Mouse (Mus musculus) limb, embryonic 14.5 days (tissue): Measurements from ENCODE around the gene Rab3il1. TPM values are rescaled to one million over a fixed set of nuclear protein-coding genes. Genes with fewer than 3 reads are reported as not detected.

Experiments
- ATAC-seq: fragments of 200-750 bp; cut with Nextera tagmentation; 2 replicates; pipeline ENCODE4 v1.8.0; 2017; ENCODE audit warnings: low read depth, moderate number of reproducible peaks, moderate TSS enrichment; ENCODE audit not compliant: low FRiP score
- DNase-seq: peaks from one replicate; pipeline ENCODE4 v3.0.0-alpha.2; 2015; ENCODE audit warnings: low spot score
- H3K27ac ChIP-seq: fragments of 300-500 bp; sonication (generic); replicated peaks from 2 replicates; pipeline ENCODE4 v1.5.1; 2014; ENCODE audit warnings: low read depth, mild to moderate bottlenecking, low read length, moderate library complexity, mixed read lengths
- H3K27me3 ChIP-seq: fragments of 300-500 bp; sonication (generic); 2 replicates; pipeline ENCODE4 v1.6.1; 2014; ENCODE audit warnings: low read length, mixed read lengths; ENCODE audit not compliant: control insufficient read depth, insufficient read depth
- H3K36me3 ChIP-seq: fragments of 300-500 bp; sonication (generic); 2 replicates; pipeline ENCODE4 v1.6.1; 2014; ENCODE audit warnings: mild to moderate bottlenecking, low read length, moderate library complexity, mixed read lengths; ENCODE audit not compliant: control insufficient read depth, insufficient read depth
- H3K4me1 ChIP-seq: fragments of 300-500 bp; sonication (generic); 2 replicates; pipeline ENCODE4 v1.6.1; 2014; ENCODE audit warnings: antibody characterized with exemption, low read length, mixed read lengths; ENCODE audit not compliant: control insufficient read depth, insufficient read depth
- H3K4me2 ChIP-seq: fragments of 300-500 bp; sonication (generic); replicated peaks from 2 replicates; pipeline ENCODE4 v1.6.1; 2014; ENCODE audit warnings: low read depth, mild to moderate bottlenecking, low read length, moderate library complexity; ENCODE audit not compliant: severe bottlenecking
- H3K4me3 ChIP-seq: fragments of 300-500 bp; sonication (generic); replicated peaks from 2 replicates; pipeline ENCODE4 v1.5.1; 2014; ENCODE audit warnings: low read length
- H3K9ac ChIP-seq: fragments of 300-500 bp; sonication (generic); 2 replicates; pipeline ENCODE4 v1.6.1; 2014; ENCODE audit warnings: mild to moderate bottlenecking, low read depth, low read length, moderate library complexity; ENCODE audit not compliant: severe bottlenecking
- H3K9me3 ChIP-seq: fragments of 300-500 bp; sonication (generic); 2 replicates; pipeline ENCODE4 v1.6.1; 2016; ENCODE audit warnings: low read length; ENCODE audit not compliant: control insufficient read depth
- POLR2A ChIP-seq: fragments of 200-500 bp; IDR thresholded peaks from 2 replicates; pipeline ENCODE4 v1.8.0; 2012; ENCODE audit warnings: inconsistent platforms, mild to moderate bottlenecking, moderate library complexity, borderline replicate concordance; ENCODE audit not compliant: insufficient read depth, insufficient read length; ENCODE audit errors: extremely low read depth
- WGBS: fragments of 180-500 bp; shearing (Covaris S2); extraction: QIAGEN DNeasy Blood & Tissue Kit; methylation state at CpG from one replicate; pipeline ENCODE4 v1.1.7; 2014; 5-methylcytosine and 5-hydroxymethylcytosine counted together
- polyA plus RNA-seq, 2 experiments: library from polyadenylated mRNA; depleted of rRNA in 1 of 2; stranded (reverse) in 1 of 2; unstranded in 1 of 2; fragments of >200 nt; fragmentation: Nextera tagmentation in 1 of 2; extraction: Ambion mirVana in 1 of 2; gene quantifications; 2 replicates each; pipeline versions ENCODE4 v1.2.1 to v1.2.3; 2012 to 2014

Rab3il1 gene
- polyA plus RNA-seq, 2 experiments = 36.1 to 43.9 TPM

DNA sequence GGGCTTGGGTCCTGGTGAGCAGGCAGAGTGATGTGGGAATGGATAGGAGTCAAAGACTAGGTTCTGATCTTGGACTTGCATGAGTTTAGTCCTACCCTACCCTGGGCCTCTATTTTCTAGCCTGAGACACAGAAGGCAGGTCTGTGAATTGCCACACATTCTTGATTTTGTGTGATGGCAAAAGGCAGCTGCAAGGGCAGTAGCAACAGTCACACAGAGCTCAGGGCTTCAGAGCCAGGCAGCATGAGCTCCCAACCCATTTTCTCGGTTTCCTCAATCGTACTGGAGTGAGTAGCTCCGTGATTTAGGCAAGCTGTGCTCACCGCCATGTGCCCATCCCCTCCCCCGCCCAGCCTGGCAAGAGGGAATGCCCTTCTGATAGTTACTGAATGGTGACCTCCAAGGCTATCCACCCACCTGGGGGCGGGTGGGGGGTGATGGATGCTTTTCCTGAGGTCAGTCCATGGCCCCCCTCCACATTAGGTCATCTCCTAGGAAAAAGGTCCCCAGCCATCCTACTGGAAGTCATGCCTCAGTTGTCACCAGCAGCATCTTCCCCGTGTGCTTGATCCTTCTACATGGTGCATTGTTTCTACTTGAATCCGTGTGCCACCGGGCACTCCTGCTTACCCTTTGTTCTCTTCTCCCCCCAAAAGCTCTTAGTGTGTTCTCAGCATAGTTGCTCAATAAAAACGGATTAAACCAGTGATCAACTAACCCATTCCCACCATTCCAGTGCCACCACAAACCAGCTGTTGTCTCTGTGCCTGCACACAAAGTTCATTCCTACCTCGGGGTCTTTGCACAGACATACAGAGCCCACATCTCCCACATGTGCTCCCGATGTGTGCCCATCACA lies 4.0 kb upstream of the Rab3il1 start:
- no peak for ATAC-seq
- Histone ChIP-seq H3K36me3 (no peaks in the 10 kb centered on the region), H3K27ac (no peak overlapping the region), H3K4me1 (peaks cover 4% of the 10 kb centered on the region; the same call in 1 of the 2 replicates), H3K9ac (no peak overlapping the region), H3K9me3 (no peaks in the 10 kb centered on the region), H3K4me3 (no peak overlapping the region), H3K27me3 (no peaks in the 10 kb centered on the region), H3K4me2 (no peak overlapping the region)
- DNase-seq = no peak
- 72% methylated on average over 12 of the region's 12 CpGs for WGBS
- no peak for TF ChIP-seq POLR2A

DNA sequence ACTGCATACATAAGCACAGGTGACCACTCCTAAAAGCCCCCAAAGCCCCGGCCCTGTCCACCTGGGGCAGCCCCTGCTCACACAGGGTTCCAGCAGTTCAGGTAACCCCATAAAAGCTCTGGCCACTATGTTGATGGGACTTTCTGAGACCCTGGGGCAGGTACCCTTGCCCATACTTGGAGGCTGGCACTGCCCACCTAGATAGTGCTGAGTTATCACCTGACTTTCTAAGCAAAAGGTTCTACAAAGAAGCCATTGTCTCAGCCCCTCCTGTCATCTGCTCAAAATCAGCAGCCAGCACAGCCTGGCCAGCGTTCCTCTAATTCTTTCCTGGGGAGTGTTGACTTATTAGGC lies 3.4 kb upstream of the Rab3il1 start:
- no peak overlapping the region for H3K27ac ChIP-seq
- H3K9me3 ChIP-seq = no peaks in the 10 kb centered on the region
- H3K27me3 ChIP-seq = no peaks in the 10 kb centered on the region
- no peak for DNase-seq
- H3K9ac ChIP-seq = no peak overlapping the region
- no peak overlapping the region for H3K4me2 ChIP-seq
- peaks cover 3% of the 10 kb centered on the region; the same call in 1 of the 2 replicates for H3K4me1 ChIP-seq
- no peaks in the 10 kb centered on the region for H3K36me3 ChIP-seq
- H3K4me3 ChIP-seq = no peak overlapping the region
- no peak for TF ChIP-seq POLR2A
- 73% methylated on average over 2 of the region's 2 CpGs for WGBS
- no peak for ATAC-seq

- ATAC-seq (no peak), DNase-seq (no peak)
- Histone ChIP-seq H3K27ac (no peak overlapping the region), H3K36me3 (no peaks in the 10 kb centered on the region), H3K4me1 (no peaks in the 10 kb centered on the region), H3K9ac (no peak overlapping the region), H3K27me3 (no peaks in the 10 kb centered on the region), H3K9me3 (no peaks in the 10 kb centered on the region), H3K4me2 (no peak overlapping the region), H3K4me3 (no peak overlapping the region)
- 58% methylated on average over 13 of the region's 13 CpGs for WGBS
- TF ChIP-seq POLR2A = no peak
Observed at GRCm38 (mm10) chr19:9998736-9999486, 2.6 kb upstream of the Rab3il1 start.

DNA sequence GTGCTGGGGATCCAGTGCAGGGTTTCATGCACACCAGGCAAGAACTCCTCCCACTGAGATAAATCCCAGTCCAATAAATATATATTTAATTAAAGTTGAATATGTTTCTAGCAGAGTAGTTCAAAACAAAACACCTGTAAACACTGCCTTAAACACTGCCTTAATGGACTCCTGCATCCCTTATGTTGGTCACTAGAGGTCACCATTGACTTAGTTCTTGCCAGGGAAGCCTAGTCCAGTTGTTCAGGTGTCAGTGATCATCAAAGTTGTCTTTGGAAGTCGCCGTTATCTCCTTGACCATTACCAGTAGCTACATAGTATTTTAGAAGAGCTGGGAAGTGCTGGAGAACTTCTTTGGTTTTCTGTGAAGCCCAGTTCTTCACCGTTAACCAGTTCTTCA lies 1.1 kb upstream of the Rab3il1 start:
- no peak for ATAC-seq
- H3K9me3 ChIP-seq = no peaks in the 10 kb centered on the region

GRCm38 (mm10) chr19:10003696-10004095 lies 2.2 kb downstream of the Rab3il1 start:
- no peaks in the 10 kb centered on the region for H3K27me3 ChIP-seq
- H3K4me2 ChIP-seq = no peak overlapping the region
- 92% methylated on average over 1 of the region's 1 CpGs for WGBS
- H3K4me3 ChIP-seq = no peak overlapping the region
- H3K27ac ChIP-seq = no peak overlapping the region
- H3K4me1 ChIP-seq = no peaks in the 10 kb centered on the region
- no peaks in the 10 kb centered on the region for H3K36me3 ChIP-seq
- DNase-seq = no peak
- ATAC-seq = no peak
- no peaks in the 10 kb centered on the region for H3K9me3 ChIP-seq
- no peak for TF ChIP-seq POLR2A
- no peak overlapping the region for H3K9ac ChIP-seq

More for the DNA sequence above, 1.1 kb upstream of the Rab3il1 start:
- no peaks in the 10 kb centered on the region for H3K27me3 ChIP-seq
- no peaks in the 10 kb centered on the region for H3K36me3 ChIP-seq
- no peak overlapping the region for H3K27ac ChIP-seq
- WGBS = 22% methylated on average over 3 of the region's 3 CpGs
- no peak for TF ChIP-seq POLR2A
- H3K4me3 ChIP-seq = no peak overlapping the region
- H3K4me2 ChIP-seq = no peak overlapping the region
- DNase-seq = peak; percentile 64
- no peaks in the 10 kb centered on the region for H3K4me1 ChIP-seq
- no peak overlapping the region for H3K9ac ChIP-seq
